Mouse (Mus musculus): ENCODE results near the gene Gm45713. TPM values are rescaled to one million over a fixed set of nuclear protein-coding genes. Genes with fewer than 3 reads are reported as not detected.

Gene Gm45713
- polyA plus RNA-seq (2012) = 1.5 and 3.9 TPM in 2 replicates

GRCm38 (mm10) chr7:45135993-45136567 is at the start of gene Gm45713, which contains the start of gene Flt3l:
Gene Gm45713 (minus strand): TSS chr7:45136231.
Gene Flt3l (minus strand): TSS chr7:45136432.
- no peak for TF ChIP-seq GATA1 (IDR thresholded peaks at IDR 0.05; ENCODE audit: low read length)

- no peak for TF ChIP-seq GATA1 (IDR thresholded peaks at IDR 0.05; ENCODE audit: low read length)
These were observed 47.6 kb upstream of the Gm45713 start for GRCm38 (mm10) chr7:45183672-45184071.

- no peak for TF ChIP-seq GATA1 (IDR thresholded peaks at IDR 0.05; ENCODE audit: low read length)
These were observed 46.6 kb upstream of the Gm45713 start for GRCm38 (mm10) chr7:45182606-45183005.

GRCm38 (mm10) chr7:45182199-45182601 is 46.2 kb upstream of the Gm45713 start:
- TF ChIP-seq GATA1 (IDR thresholded peaks at IDR 0.05; ENCODE audit: low read length) = no peak

- no peak for TF ChIP-seq GATA1 (IDR thresholded peaks at IDR 0.05; ENCODE audit: low read length)
These were observed 45.5 kb upstream of the Gm45713 start for GRCm38 (mm10) chr7:45181540-45181939.

- TF ChIP-seq GATA1 (IDR thresholded peaks at IDR 0.05; ENCODE audit: low read length) = no peak
These were observed 45.0 kb upstream of the Gm45713 start, which contains the start of gene Pth2 for GRCm38 (mm10) chr7:45180896-45181477. Gene Pth2 (plus strand): TSS chr7:45180995.

GRCm38 (mm10) chr7:45179469-45179868 is 43.4 kb upstream of the Gm45713 start, which contains the start of gene Gfy:
Gene Gfy (minus strand): TSS chr7:45179569.
- no peak for TF ChIP-seq GATA1 (IDR thresholded peaks at IDR 0.05; ENCODE audit: low read length)

GRCm38 (mm10) chr7:45178550-45178949 is 42.5 kb upstream of the Gm45713 start:
- TF ChIP-seq GATA1 (IDR thresholded peaks at IDR 0.05; ENCODE audit: low read length) = no peak

GRCm38 (mm10) chr7:45176356-45176755 is 40.3 kb upstream of the Gm45713 start:
- TF ChIP-seq GATA1 (IDR thresholded peaks at IDR 0.05; ENCODE audit: low read length) = no peak

GRCm38 (mm10) chr7:45175929-45176328 is 39.9 kb upstream of the Gm45713 start:
- TF ChIP-seq GATA1 (IDR thresholded peaks at IDR 0.05; ENCODE audit: low read length) = no peak

- TF ChIP-seq GATA1 (IDR thresholded peaks at IDR 0.05; ENCODE audit: low read length) = no peak
These were observed 39.4 kb upstream of the Gm45713 start for GRCm38 (mm10) chr7:45175398-45175797.

GRCm38 (mm10) chr7:45174567-45175280 is 38.7 kb upstream of the Gm45713 start:
- TF ChIP-seq GATA1 (IDR thresholded peaks at IDR 0.05; ENCODE audit: low read length) = no peak

- no peak for TF ChIP-seq GATA1 (IDR thresholded peaks at IDR 0.05; ENCODE audit: low read length)
These were observed 36.9 kb upstream of the Gm45713 start for GRCm38 (mm10) chr7:45172974-45173373.

- TF ChIP-seq GATA1 (IDR thresholded peaks at IDR 0.05; ENCODE audit: low read length) = no peak
These were observed 33.5 kb upstream of the Gm45713 start for GRCm38 (mm10) chr7:45169495-45169894.

- no peak for TF ChIP-seq GATA1 (IDR thresholded peaks at IDR 0.05; ENCODE audit: low read length)
These were observed 32.6 kb upstream of the Gm45713 start for GRCm38 (mm10) chr7:45168656-45169055.

- TF ChIP-seq GATA1 (IDR thresholded peaks at IDR 0.05; ENCODE audit: low read length) = no peak
These were observed 31.9 kb upstream of the Gm45713 start for GRCm38 (mm10) chr7:45167761-45168445.
